ENCODE assay signal across 8 mouse cellular contexts in the genomic region with DNA sequence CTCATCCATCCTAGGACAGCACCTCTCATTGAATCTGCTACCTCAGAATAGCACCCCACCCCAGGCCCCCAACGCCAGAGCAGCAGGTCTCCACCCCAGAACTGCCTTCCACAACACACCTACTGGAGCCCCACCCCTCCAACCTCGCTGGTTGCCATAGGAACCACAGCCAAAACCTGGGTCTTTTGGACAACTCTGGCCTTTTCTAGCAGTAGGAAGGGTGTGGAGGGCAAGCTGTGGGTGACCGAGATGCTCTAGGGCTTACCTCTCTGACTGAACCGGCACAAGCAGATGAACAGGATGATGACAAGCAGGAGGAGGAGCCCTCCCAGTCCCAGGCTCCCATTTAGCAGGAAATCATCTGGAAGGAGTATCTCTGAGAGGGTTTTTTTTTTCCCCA. TPM values are rescaled to one million over a fixed set of nuclear protein-coding genes. Genes with fewer than 3 reads are reported as not detected.
DNase-seq lines count a peak whose midpoint lies in the region; ATAC-seq lines count a peak whose summit lies in the region.

No protein-coding gene starts in this region.

- WGBS in forebrain, embryonic 10.5 days: under 1% methylated on average over 4 of the region's 4 CpGs
- 2% methylated on average over 4 of the region's 4 CpGs for WGBS in limb, embryonic 10.5 days
- WGBS in midbrain, embryonic 10.5 days: 2% methylated on average over 4 of the region's 4 CpGs
- 0% methylated on average over 4 of the region's 4 CpGs for WGBS in stomach, embryonic 16.5 days

- H3K36me3 ChIP-seq in forebrain, embryonic 10.5 days (replicated peaks): no peaks in the 10 kb centered on the region
- no peaks in the 10 kb centered on the region for H3K36me3 ChIP-seq in limb, embryonic 10.5 days
- no peaks in the 10 kb centered on the region for H3K36me3 ChIP-seq in midbrain, embryonic 10.5 days
- H3K36me3 ChIP-seq in stomach, embryonic 16.5 days (ENCODE audit: control insufficient read depth, insufficient read depth, low read length): no peaks in the 10 kb centered on the region

- peak overlapping the region; percentile 56 for H3K9ac ChIP-seq in stomach, embryonic 16.5 days (ENCODE audit: low read length)

- H3K4me3 ChIP-seq in forebrain, embryonic 10.5 days: peak overlapping the region; percentile 57
- H3K4me3 ChIP-seq in limb, embryonic 10.5 days: peak overlapping the region; percentile 53
- peak overlapping the region; percentile 59 for H3K4me3 ChIP-seq in midbrain, embryonic 10.5 days
- H3K4me3 ChIP-seq in stomach, embryonic 16.5 days (replicated peaks; ENCODE audit: low read length): peak overlapping the region; percentile 47

- peak overlapping the region; percentile 86 for H3K27ac ChIP-seq in forebrain, embryonic 10.5 days
- peak overlapping the region; percentile 85 for H3K27ac ChIP-seq in limb, embryonic 10.5 days
- H3K27ac ChIP-seq in midbrain, embryonic 10.5 days (replicated peaks): peak overlapping the region; percentile 83
- peak overlapping the region; percentile 74 for H3K27ac ChIP-seq in stomach, embryonic 16.5 days (ENCODE audit: low read length)

- no peaks in the 10 kb centered on the region for H3K9me3 ChIP-seq in forebrain, embryonic 10.5 days
- H3K9me3 ChIP-seq in limb, embryonic 10.5 days (replicated peaks): no peaks in the 10 kb centered on the region
- no peaks in the 10 kb centered on the region for H3K9me3 ChIP-seq in midbrain, embryonic 10.5 days (replicated peaks)
- no peaks in the 10 kb centered on the region for H3K9me3 ChIP-seq in stomach, embryonic 16.5 days (replicated peaks; ENCODE audit: control insufficient read depth, low read length)

- H3K27me3 ChIP-seq in forebrain, embryonic 10.5 days (ENCODE audit: poor library complexity, severe bottlenecking): no peaks in the 10 kb centered on the region
- no peaks in the 10 kb centered on the region for H3K27me3 ChIP-seq in limb, embryonic 10.5 days (ENCODE audit: low read depth, poor library complexity, severe bottlenecking)
- no peaks in the 10 kb centered on the region for H3K27me3 ChIP-seq in midbrain, embryonic 10.5 days (ENCODE audit: low read depth, poor library complexity, severe bottlenecking)
- H3K27me3 ChIP-seq in stomach, embryonic 16.5 days (ENCODE audit: control insufficient read depth, insufficient read depth, low read length): no peaks in the 10 kb centered on the region

- H3K4me1 ChIP-seq in forebrain, embryonic 10.5 days: peaks cover 27% of the 10 kb centered on the region
- peaks cover 14% of the 10 kb centered on the region for H3K4me1 ChIP-seq in limb, embryonic 10.5 days
- peaks cover 21% of the 10 kb centered on the region for H3K4me1 ChIP-seq in midbrain, embryonic 10.5 days
- H3K4me1 ChIP-seq in stomach, embryonic 16.5 days (ENCODE audit: control insufficient read depth, insufficient read depth, low read length): peaks cover 4% of the 10 kb centered on the region

- DNase-seq in left cerebral cortex, postnatal 4 days: peak; percentile 14
- no peak for DNase-seq in left cerebral cortex, postnatal 36 days (ENCODE audit: low spot score in 2 of 2)
- peak; percentile 40 for DNase-seq in forebrain, embryonic 10.5 days (ENCODE audit: extremely low spot score, low spot score)
- DNase-seq in limb, embryonic 10.5 days (ENCODE audit: low spot score): peak; percentile 66
- peak; percentile 53 for DNase-seq in midbrain, embryonic 10.5 days (ENCODE audit: low spot score)
- no peak for DNase-seq in right cerebral cortex, postnatal 36 days (ENCODE audit: low spot score in 2 of 2)
- DNase-seq in frontal cortex, postnatal 36 days (ENCODE audit: low spot score in 2 of 2): no peak

- peak overlapping the region; percentile 50 for H3K4me2 ChIP-seq in stomach, embryonic 16.5 days (ENCODE audit: low read depth, low read length)

- intact Hi-C loops in left cerebral cortex, postnatal 4 days (cut with DNase I): no loop called here
- intact Hi-C loops in left cerebral cortex, postnatal 36 days (cut with DNase I): no loop called here

- ATAC-seq in stomach, embryonic 16.5 days (ENCODE audit: insufficient read depth, low FRiP score): peak; percentile 49; the same call in 1 of the 2 replicates

RNA-seq across cellular contexts. Expression of gene Lst1, which starts 1.6 kb away (rescaled TPM):
- total RNA-seq in left cerebral cortex, postnatal 4 days (2021): 10 to 100 TPM; 12.3 to 17.6 TPM
- total RNA-seq in left cerebral cortex, postnatal 36 days (2021): 1 to 10 TPM; 8.6 to 9.9 TPM
- polyA plus RNA-seq in forebrain, embryonic 10.5 days (2016; fragmentation: Nextera tagmentation; extraction: Ambion mirVana): 3.3 and 4.7 TPM in 2 replicates
- 1.6 and 2.0 TPM in 2 replicates for polyA plus RNA-seq in limb, embryonic 10.5 days (2016; fragmentation: Nextera tagmentation; extraction: Ambion mirVana)
- 5.0 and 8.3 TPM in 2 replicates for polyA plus RNA-seq in midbrain, embryonic 10.5 days (2016; fragmentation: Nextera tagmentation; extraction: Ambion mirVana)
- polyA plus RNA-seq in stomach, embryonic 16.5 days (2015; fragmentation: Nextera tagmentation; extraction: Ambion mirVana): 28.1 and 29.9 TPM in 2 replicates

RNA-seq across cellular contexts. Expression of gene Ltb, which starts 7.6 kb away (rescaled TPM):
- under 1 TPM; 0.77 to 0.88 TPM for total RNA-seq in left cerebral cortex, postnatal 4 days (2021)
- 1 to 10 TPM; 1.1 to 1.3 TPM for total RNA-seq in left cerebral cortex, postnatal 36 days (2021)
- 0.16 and 0.32 TPM in 2 replicates for polyA plus RNA-seq in forebrain, embryonic 10.5 days (2016; fragmentation: Nextera tagmentation; extraction: Ambion mirVana)
- 0.38 and 0.45 TPM in 2 replicates for polyA plus RNA-seq in limb, embryonic 10.5 days (2016; fragmentation: Nextera tagmentation; extraction: Ambion mirVana)
- polyA plus RNA-seq in midbrain, embryonic 10.5 days (2016; fragmentation: Nextera tagmentation; extraction: Ambion mirVana): 0.10 TPM in 1 of 2 replicates, not detected in the other
- 2.0 TPM in 2 replicates for polyA plus RNA-seq in stomach, embryonic 16.5 days (2015; fragmentation: Nextera tagmentation; extraction: Ambion mirVana)

RNA-seq across cellular contexts. Expression of gene Aif1, which starts 10.8 kb away (rescaled TPM):
- total RNA-seq in left cerebral cortex, postnatal 4 days (2021): 1 to 10 TPM; 2.5 to 3.6 TPM
- 10 to 100 TPM in 1 of 2 experiments, 1 to 10 TPM in 1; 9.1 to 13.0 TPM for total RNA-seq in left cerebral cortex, postnatal 36 days (2021)
- 3.3 and 3.9 TPM in 2 replicates for polyA plus RNA-seq in forebrain, embryonic 10.5 days (2016; fragmentation: Nextera tagmentation; extraction: Ambion mirVana)
- polyA plus RNA-seq in limb, embryonic 10.5 days (2016; fragmentation: Nextera tagmentation; extraction: Ambion mirVana): 1.5 and 1.8 TPM in 2 replicates
- polyA plus RNA-seq in midbrain, embryonic 10.5 days (2016; fragmentation: Nextera tagmentation; extraction: Ambion mirVana): 4.0 and 5.8 TPM in 2 replicates
- polyA plus RNA-seq in stomach, embryonic 16.5 days (2015; fragmentation: Nextera tagmentation; extraction: Ambion mirVana): 19.9 and 20.2 TPM in 2 replicates

RNA-seq across cellular contexts. Expression of gene Tnf, which starts 15.1 kb away (rescaled TPM):
- under 1 TPM in 1 of 2 experiments, not detected in 1; 0.52 TPM for total RNA-seq in left cerebral cortex, postnatal 4 days (2021)
- total RNA-seq in left cerebral cortex, postnatal 36 days (2021): under 1 TPM in 1 of 2 experiments, not detected in 1; 0.25 TPM
- polyA plus RNA-seq in forebrain, embryonic 10.5 days (2016; fragmentation: Nextera tagmentation; extraction: Ambion mirVana): 0.10 TPM in 1 of 2 replicates, not detected in the other
- 0.14 TPM in 1 of 2 replicates, not detected in the other for polyA plus RNA-seq in limb, embryonic 10.5 days (2016; fragmentation: Nextera tagmentation; extraction: Ambion mirVana)
- polyA plus RNA-seq in midbrain, embryonic 10.5 days (2016; fragmentation: Nextera tagmentation; extraction: Ambion mirVana): 0.07 TPM in 1 of 2 replicates, not detected in the other
- 0.32 TPM in 1 of 2 replicates, not detected in the other for polyA plus RNA-seq in stomach, embryonic 16.5 days (2015; fragmentation: Nextera tagmentation; extraction: Ambion mirVana)

RNA-seq across cellular contexts. Expression of gene Lta, which starts 18.5 kb away (rescaled TPM):
- total RNA-seq in left cerebral cortex, postnatal 4 days (2021): 1 to 10 TPM in 1 of 2 experiments, under 1 TPM in 1; 0.82 to 1.0 TPM
- total RNA-seq in left cerebral cortex, postnatal 36 days (2021): 1 to 10 TPM in 1 of 2 experiments, under 1 TPM in 1; 0.44 to 1.1 TPM
- not detected in 2 replicates for polyA plus RNA-seq in forebrain, embryonic 10.5 days (2016; fragmentation: Nextera tagmentation; extraction: Ambion mirVana)
- polyA plus RNA-seq in limb, embryonic 10.5 days (2016; fragmentation: Nextera tagmentation; extraction: Ambion mirVana): not detected in 2 replicates
- not detected in 2 replicates for polyA plus RNA-seq in midbrain, embryonic 10.5 days (2016; fragmentation: Nextera tagmentation; extraction: Ambion mirVana)
- 0.44 and 0.46 TPM in 2 replicates for polyA plus RNA-seq in stomach, embryonic 16.5 days (2015; fragmentation: Nextera tagmentation; extraction: Ambion mirVana)

Comparison
In these comparisons a context has a peak if more than half of its experiments do, and no peak if none do; other contexts are left out.
1. DNase-seq: peak in left cerebral cortex, postnatal 4 days (single experiment), forebrain, embryonic 10.5 days (single experiment), limb, embryonic 10.5 days (single experiment) and midbrain, embryonic 10.5 days (single experiment); none in left cerebral cortex, postnatal 36 days (0 of 2), right cerebral cortex, postnatal 36 days (0 of 2) and frontal cortex, postnatal 36 days (0 of 2).
2. Peak in every context shown above with its lines, with median percentiles within 50 percentile points of each other: H3K27ac ChIP-seq and H3K4me3 ChIP-seq.